Mouse (Mus musculus) neural tube, embryonic 15.5 days (tissue): ENCODE results near the gene Ccdc78. TPM values are rescaled to one million over a fixed set of nuclear protein-coding genes. Genes with fewer than 3 reads are reported as not detected.
A peak's percentile ranks its signal among the peaks of the same experiment; 100 is the strongest.
"Not testable (repeated sequence)": the region's sequence is repeated elsewhere in the genome, so short reads cannot be mapped to it uniquely, and the experiment has no call there.

Source experiments
- ATAC-seq: fragments of 200-750 bp; cut with Nextera tagmentation; 2 replicates; pipeline ENCODE4 v1.8.0; 2017; ENCODE audit warnings: mild to moderate bottlenecking, moderate TSS enrichment, moderate library complexity; ENCODE audit not compliant: low FRiP score
- H3K27ac ChIP-seq: fragments of 300-500 bp; sonication (generic); replicated peaks from 2 replicates; pipeline ENCODE4 v1.5.1; 2015; ENCODE audit warnings: mild to moderate bottlenecking, inconsistent platforms
- H3K27me3 ChIP-seq: fragments of 300-500 bp; sonication (generic); replicated peaks from 2 replicates; pipeline ENCODE4 v1.6.1; 2015; ENCODE audit warnings: inconsistent platforms
- H3K36me3 ChIP-seq: fragments of 300-500 bp; sonication (generic); 2 replicates; pipeline ENCODE4 v1.6.1; 2015; ENCODE audit warnings: inconsistent platforms
- H3K4me1 ChIP-seq: fragments of 300-500 bp; sonication (generic); 2 replicates; pipeline ENCODE4 v1.6.1; 2015; ENCODE audit warnings: inconsistent platforms
- H3K4me2 ChIP-seq: fragments of 300-500 bp; sonication (generic); 2 replicates; pipeline ENCODE4 v1.6.1; 2015; ENCODE audit warnings: inconsistent platforms, mild to moderate bottlenecking, moderate library complexity
- H3K4me3 ChIP-seq: fragments of 300-500 bp; sonication (generic); replicated peaks from 2 replicates; pipeline ENCODE4 v1.5.1; 2015; ENCODE audit warnings: mild to moderate bottlenecking, inconsistent platforms
- H3K9ac ChIP-seq: fragments of 300-500 bp; sonication (generic); replicated peaks from 2 replicates; pipeline ENCODE4 v1.6.1; 2015; ENCODE audit warnings: mild to moderate bottlenecking, inconsistent platforms
- H3K9me3 ChIP-seq: fragments of 300-500 bp; sonication (generic); replicated peaks from 2 replicates; pipeline ENCODE4 v1.6.1; 2016; ENCODE audit warnings: inconsistent platforms
- WGBS: fragments of 180-500 bp; shearing (Covaris S2); methylation state at CpG from one replicate; pipeline ENCODE4 v1.1.7; 2015; ENCODE audit warnings: mixed read lengths; 5-methylcytosine and 5-hydroxymethylcytosine counted together
- polyA plus RNA-seq: library from polyadenylated mRNA; unstranded; fragments of >200 nt; fragmentation: Nextera tagmentation; extraction: Ambion mirVana; gene quantifications from 2 replicates; pipeline ENCODE4 v1.2.1, GENCODE M21; 2015

Gene Ccdc78
- 0.17 and 0.41 TPM in 2 replicates for polyA plus RNA-seq

- peak within 1 kb of the TSS; percentile 85 for H3K4me3 ChIP-seq
- H3K36me3 ChIP-seq = peaks cover 48% of the 10 kb centered on the region
- peak within 1 kb of the TSS; percentile 94 for H3K4me2 ChIP-seq
- WGBS = 81% methylated on average over 3 of the region's 3 CpGs
- peaks cover 46% of the 10 kb centered on the region for H3K4me1 ChIP-seq
- H3K9ac ChIP-seq = peak within 1 kb of the TSS; percentile 82
- ATAC-seq = no peak
- H3K27me3 ChIP-seq = no peaks in the 10 kb centered on the region
- no peaks in the 10 kb centered on the region for H3K9me3 ChIP-seq
- peak within 1 kb of the TSS; percentile 94 for H3K27ac ChIP-seq
These were observed at the start of gene Ccdc78 for GRCm38 (mm10) chr17:25786280-25786679. Gene Ccdc78, plus strand, starts transcription at chr17:25786580.

GRCm38 (mm10) chr17:25738861-25739260, 47.5 kb upstream of the Ccdc78 start:
- WGBS = 88% methylated on average over 7 of the region's 7 CpGs
- Histone ChIP-seq H3K4me1 (no peaks in the 10 kb centered on the region), H3K9ac (no peak overlapping the region), H3K4me3 (no peak overlapping the region), H3K9me3 (no peaks in the 10 kb centered on the region), H3K27me3 (no peaks in the 10 kb centered on the region), H3K27ac (no peak overlapping the region), H3K4me2 (no peak overlapping the region), H3K36me3 (no peaks in the 10 kb centered on the region)
- no peak for ATAC-seq

- H3K4me2 ChIP-seq, H3K27ac ChIP-seq, ATAC-seq, H3K9ac ChIP-seq, H3K27me3 ChIP-seq, H3K4me1 ChIP-seq, H3K36me3 ChIP-seq, H3K9me3 ChIP-seq, H3K4me3 ChIP-seq: not testable (repeated sequence)
- 78% methylated on average over 12 of the region's 12 CpGs for WGBS
These were observed 44.9 kb upstream of the Ccdc78 start for GRCm38 (mm10) chr17:25741471-25741870.

GRCm38 (mm10) chr17:25743831-25744230, 42.5 kb upstream of the Ccdc78 start:
- 93% methylated on average over 9 of the region's 9 CpGs for whole genome bisulfite sequencing

GRCm38 (mm10) chr17:25744311-25744710, 42.1 kb upstream of the Ccdc78 start:
- no peaks in the 10 kb centered on the region for H3K9me3 ChIP-seq
- 76% methylated on average over 10 of the region's 10 CpGs for WGBS
- no peak for ATAC-seq
- H3K36me3 ChIP-seq = no peaks in the 10 kb centered on the region
- no peak overlapping the region for H3K9ac ChIP-seq
- no peak overlapping the region for H3K27ac ChIP-seq
- H3K27me3 ChIP-seq = no peaks in the 10 kb centered on the region
- no peaks in the 10 kb centered on the region for H3K4me1 ChIP-seq
- H3K4me3 ChIP-seq = no peak overlapping the region
- H3K4me2 ChIP-seq = no peak overlapping the region

More at GRCm38 (mm10) chr17:25743831-25744230, 42.5 kb upstream of the Ccdc78 start:
- Histone ChIP-seq H3K9ac (no peak overlapping the region), H3K36me3 (no peaks in the 10 kb centered on the region), H3K27ac (no peak overlapping the region), H3K4me3 (no peak overlapping the region), H3K4me2 (no peak overlapping the region), H3K27me3 (no peaks in the 10 kb centered on the region), H3K9me3 (no peaks in the 10 kb centered on the region), H3K4me1 (no peaks in the 10 kb centered on the region)
- ATAC-seq = no peak

GRCm38 (mm10) chr17:25748238-25748637, 38.1 kb upstream of the Ccdc78 start:
- Histone ChIP-seq H3K9me3 (no peaks in the 10 kb centered on the region), H3K4me3 (no peak overlapping the region), H3K9ac (no peak overlapping the region), H3K36me3 (no peaks in the 10 kb centered on the region), H3K4me2 (no peak overlapping the region), H3K27me3 (no peaks in the 10 kb centered on the region), H3K4me1 (peaks cover 6% of the 10 kb centered on the region), H3K27ac (no peak overlapping the region)
- whole genome bisulfite sequencing = 97% methylated on average over 4 of the region's 4 CpGs
- no peak for ATAC-seq

GRCm38 (mm10) chr17:25749314-25749713, 37.1 kb upstream of the Ccdc78 start:
- no peak overlapping the region for H3K9ac ChIP-seq
- H3K27ac ChIP-seq = no peak overlapping the region
- no peak for ATAC-seq
- H3K4me2 ChIP-seq = no peak overlapping the region
- 87% methylated on average over 6 of the region's 6 CpGs for WGBS
- H3K9me3 ChIP-seq = no peaks in the 10 kb centered on the region
- no peaks in the 10 kb centered on the region for H3K27me3 ChIP-seq
- H3K4me3 ChIP-seq = no peak overlapping the region
- peaks cover 6% of the 10 kb centered on the region for H3K4me1 ChIP-seq
- no peaks in the 10 kb centered on the region for H3K36me3 ChIP-seq

- H3K9me3 ChIP-seq = no peaks in the 10 kb centered on the region
These were observed 34.9 kb upstream of the Ccdc78 start for GRCm38 (mm10) chr17:25751446-25751845.

GRCm38 (mm10) chr17:25754241-25754640, 32.1 kb upstream of the Ccdc78 start, which contains the start of gene Msln:
Gene Msln, minus strand, starts transcription at chr17:25754378.
- H3K27ac ChIP-seq = no peak within 1 kb of the TSS
- H3K9ac ChIP-seq = no peak within 1 kb of the TSS
- no peak within 1 kb of the TSS for H3K4me3 ChIP-seq
- H3K36me3 ChIP-seq = no peaks in the 10 kb centered on the region
- ATAC-seq = no peak
- H3K9me3 ChIP-seq = no peaks in the 10 kb centered on the region
- 87% methylated on average over 9 of the region's 9 CpGs for WGBS
- no peak within 1 kb of the TSS for H3K4me2 ChIP-seq
- peaks cover 6% of the 10 kb centered on the region for H3K4me1 ChIP-seq
- no peaks in the 10 kb centered on the region for H3K27me3 ChIP-seq

More at GRCm38 (mm10) chr17:25751446-25751845, 34.9 kb upstream of the Ccdc78 start:
- Histone ChIP-seq H3K9ac (no peak overlapping the region), H3K4me1 (peaks cover 6% of the 10 kb centered on the region), H3K36me3 (no peaks in the 10 kb centered on the region), H3K27me3 (no peaks in the 10 kb centered on the region), H3K4me2 (no peak overlapping the region), H3K4me3 (no peak overlapping the region), H3K27ac (no peak overlapping the region)
- ATAC-seq = no peak
- 47% methylated on average over 5 of the region's 5 CpGs for WGBS

- Histone ChIP-seq H3K9ac (no peak overlapping the region), H3K27me3 (no peaks in the 10 kb centered on the region), H3K9me3 (no peaks in the 10 kb centered on the region), H3K4me3 (no peak overlapping the region), H3K4me1 (peaks cover 6% of the 10 kb centered on the region), H3K36me3 (no peaks in the 10 kb centered on the region), H3K27ac (no peak overlapping the region), H3K4me2 (no peak overlapping the region)
- 79% methylated on average over 4 of the region's 4 CpGs for WGBS
- ATAC-seq = no peak
These were observed 31.3 kb upstream of the Ccdc78 start for GRCm38 (mm10) chr17:25755086-25755485.

- Histone ChIP-seq H3K9ac (no peak overlapping the region), H3K4me1 (peaks cover 6% of the 10 kb centered on the region), H3K27ac (no peak overlapping the region), H3K9me3 (no peaks in the 10 kb centered on the region), H3K36me3 (no peaks in the 10 kb centered on the region), H3K27me3 (no peaks in the 10 kb centered on the region), H3K4me3 (no peak overlapping the region), H3K4me2 (no peak overlapping the region)
- WGBS = 61% methylated on average over 4 of the region's 4 CpGs
- no peak for ATAC-seq
These were observed 30.6 kb upstream of the Ccdc78 start for GRCm38 (mm10) chr17:25755627-25756377.
